Comparison of ENCODE assay signal across 12 mouse cellular contexts in the genomic region with DNA sequence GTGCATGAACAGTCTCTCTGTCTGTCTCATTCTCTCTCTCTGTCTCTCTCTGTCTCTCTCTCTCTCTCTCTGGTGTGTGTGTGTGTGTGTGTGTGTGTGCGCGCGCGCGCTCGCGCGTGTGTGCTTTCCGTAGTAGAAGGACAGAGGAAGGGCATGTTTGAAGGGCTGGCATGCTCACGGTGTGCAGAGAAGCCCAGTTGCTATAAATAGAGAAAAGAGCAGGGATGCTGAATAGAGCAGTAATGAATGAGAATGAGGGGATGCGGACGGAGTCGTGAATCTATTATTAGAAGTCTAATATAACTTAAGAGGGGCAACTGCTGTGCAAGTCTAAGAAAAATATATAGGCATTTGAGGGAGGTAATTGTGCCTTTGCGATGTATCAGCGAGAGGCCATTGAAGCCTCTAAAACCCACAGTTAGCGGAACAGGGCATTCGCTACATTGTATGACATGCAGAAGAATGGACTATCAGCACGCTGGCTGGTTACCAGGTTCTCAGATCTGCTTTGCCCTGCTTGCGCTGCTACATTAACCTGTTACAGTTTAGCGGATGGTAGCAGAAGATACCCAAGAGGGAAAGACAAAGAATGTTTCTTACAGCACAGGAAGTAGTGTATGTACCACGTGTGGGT. TPM values are rescaled to one million over a fixed set of nuclear protein-coding genes. Genes with fewer than 3 reads are reported as not detected.
DNase-seq lines count a peak whose midpoint lies in the region; ATAC-seq and TF ChIP-seq lines count a peak whose summit lies in the region.
"Had no signal": no experiment of that assay in that cellular context is flagged by ENCODE, and none has a peak within 500 bp of the region (broad histone marks: within the 10 kb centered on the region; RNA-seq: fewer than 3 reads in every experiment).

No protein-coding gene starts in this region.

- H3K27me3 ChIP-seq in hindbrain, embryonic 13.5 days = no peaks in the 10 kb centered on the region
- H3K27me3 ChIP-seq in hindbrain, embryonic 10.5 days (ENCODE audit: insufficient read depth, poor library complexity, severe bottlenecking) = no peaks in the 10 kb centered on the region
- no peaks in the 10 kb centered on the region for H3K27me3 ChIP-seq in hindbrain, embryonic 14.5 days (ENCODE audit: control insufficient read depth, insufficient read depth, low read length)
- H3K27me3 ChIP-seq: limb, embryonic 15.5 days had no signal

- no peak overlapping the region for H3K4me2 ChIP-seq in hindbrain, embryonic 13.5 days
- H3K4me2 ChIP-seq in hindbrain, embryonic 14.5 days (replicated peaks) = 0 out of 2 replicates have a peak overlapping the region, but pooled peaks have one; percentile 3
- H3K4me2 ChIP-seq: limb, embryonic 15.5 days had no signal

- ATAC-seq in hindbrain, embryonic 13.5 days (ENCODE audit: low FRiP score) = peak; percentile 52; the same call in 1 of the 2 replicates
- ATAC-seq in hindbrain, embryonic 14.5 days (ENCODE audit: low FRiP score) = 0 out of 2 replicates have a peak, but pooled peaks have one; percentile 38

- DNase-seq in cerebellum, postnatal 14 days = peak; percentile 48 to 59
- DNase-seq in cerebellum, adult 8-10 months = no peak
- DNase-seq in hindbrain, embryonic 10.5 days (ENCODE audit: low spot score) = no peak
- no peak for DNase-seq in hindbrain, embryonic 14.5 days (ENCODE audit: low spot score)
- no peak for DNase-seq in layer of hippocampus, postnatal 36 days
- no peak for DNase-seq in lung, postnatal 25 days (ENCODE audit: low spot score)
- DNase-seq: lung, postnatal 4 days; right cerebral cortex, adult 18-20 months; thymus, adult 2 months had no signal

- H3K4me1 ChIP-seq in hindbrain, embryonic 13.5 days (replicated peaks) = peaks cover 23% of the 10 kb centered on the region
- peaks cover 8% of the 10 kb centered on the region; the same call in 1 of the 2 replicates for H3K4me1 ChIP-seq in hindbrain, embryonic 10.5 days (replicated peaks)
- H3K4me1 ChIP-seq in hindbrain, embryonic 14.5 days (replicated peaks; ENCODE audit: control insufficient read depth, insufficient read depth, low read length) = peaks cover 17% of the 10 kb centered on the region
- peaks cover 5% of the 10 kb centered on the region for H3K4me1 ChIP-seq in olfactory bulb, adult 2 months (ENCODE audit: control insufficient read depth, insufficient read depth, low read length)

- WGBS in hindbrain, embryonic 13.5 days = 66% methylated on average over 21 of the region's 21 CpGs
- 88% methylated on average over 21 of the region's 21 CpGs for WGBS in hindbrain, embryonic 10.5 days
- WGBS in hindbrain, embryonic 14.5 days = 71% methylated on average over 21 of the region's 21 CpGs
- 33% methylated on average over 21 of the region's 21 CpGs for WGBS in olfactory bulb, adult 2 months

- no peak overlapping the region for H3K4me3 ChIP-seq in hindbrain, embryonic 13.5 days
- no peak overlapping the region for H3K4me3 ChIP-seq in hindbrain, embryonic 10.5 days
- H3K4me3 ChIP-seq in hindbrain, embryonic 14.5 days (replicated peaks; ENCODE audit: low read length) = no peak overlapping the region
- no peak overlapping the region for H3K4me3 ChIP-seq in olfactory bulb, adult 2 months (ENCODE audit: insufficient read depth, low read depth, low read length)
- H3K4me3 ChIP-seq: limb, embryonic 15.5 days had no signal

- H3K9ac ChIP-seq in hindbrain, embryonic 13.5 days = no peak overlapping the region
- H3K9ac ChIP-seq in hindbrain, embryonic 14.5 days = no peak overlapping the region
- H3K9ac ChIP-seq: limb, embryonic 15.5 days had no signal

- H3K36me3 ChIP-seq in hindbrain, embryonic 13.5 days = no peaks in the 10 kb centered on the region
- no peaks in the 10 kb centered on the region for H3K36me3 ChIP-seq in hindbrain, embryonic 10.5 days
- no peaks in the 10 kb centered on the region for H3K36me3 ChIP-seq in hindbrain, embryonic 14.5 days (replicated peaks; ENCODE audit: control insufficient read depth, insufficient read depth)
- H3K36me3 ChIP-seq: limb, embryonic 15.5 days had no signal

- TF ChIP-seq POLR2A in olfactory bulb, adult 2 months (IDR thresholded peaks at IDR 0.05; ENCODE audit: insufficient read depth, low read depth, low read length) = no peak

- TF ChIP-seq CTCF in olfactory bulb, adult 2 months (IDR thresholded peaks at IDR 0.05; ENCODE audit: insufficient read depth, low read depth, low read length) = no peak

- H3K27ac ChIP-seq in hindbrain, embryonic 13.5 days = peak overlapping the region; percentile 55
- H3K27ac ChIP-seq in hindbrain, embryonic 10.5 days = no peak overlapping the region
- H3K27ac ChIP-seq in hindbrain, embryonic 14.5 days = peak overlapping the region; percentile 21
- peak overlapping the region; percentile 59 for H3K27ac ChIP-seq in olfactory bulb, adult 2 months (ENCODE audit: insufficient read depth, low read depth, low read length)
- H3K27ac ChIP-seq: limb, embryonic 15.5 days had no signal

- no peaks in the 10 kb centered on the region for H3K9me3 ChIP-seq in hindbrain, embryonic 13.5 days
- peaks cover 6% of the 10 kb centered on the region; the same call in 1 of the 2 replicates for H3K9me3 ChIP-seq in hindbrain, embryonic 10.5 days
- H3K9me3 ChIP-seq in hindbrain, embryonic 14.5 days (ENCODE audit: control insufficient read depth, low read length) = no peaks in the 10 kb centered on the region
- H3K9me3 ChIP-seq: limb, embryonic 15.5 days had no signal

RNA-seq across cellular contexts. Expression of gene Wdr19, which starts 18.2 kb away (rescaled TPM):
- polyA plus RNA-seq in hindbrain, embryonic 13.5 days (2015; fragmentation: Nextera tagmentation; extraction: Ambion mirVana) = 12.2 and 12.3 TPM in 2 replicates
- 12.4 and 12.9 TPM in 2 replicates for polyA plus RNA-seq in hindbrain, embryonic 10.5 days (2016; fragmentation: Nextera tagmentation; extraction: Ambion mirVana)
- polyA plus RNA-seq in hindbrain, embryonic 14.5 days (2014; fragmentation: Nextera tagmentation; extraction: Ambion mirVana) = 14.5 and 15.7 TPM in 2 replicates
- not detected in 2 replicates for polyA plus RNA-seq in olfactory bulb, adult 2 months (2012; ENCODE audit: insufficient read depth, insufficient read length, low replicate concordance, missing spikeins)
- 10 to 100 TPM; 19.4 to 21.2 TPM for total RNA-seq in layer of hippocampus, postnatal 36 days (2021)

Comparison
In these comparisons a context has a peak if more than half of its experiments do, and no peak if none do; other contexts are left out.
1. DNase-seq: peak in cerebellum, postnatal 14 days (2 of 2); none in cerebellum, adult 8-10 months (single experiment), hindbrain, embryonic 10.5 days (single experiment), hindbrain, embryonic 14.5 days (single experiment), layer of hippocampus, postnatal 36 days (0 of 2) and lung, postnatal 25 days (single experiment).
2. RNA of gene Wdr19, which starts 18.2 kb away (polyA plus RNA-seq): 14.5 to 15.7 TPM in hindbrain, embryonic 14.5 days, 12.4 to 12.9 TPM in hindbrain, embryonic 10.5 days and 12.2 to 12.3 TPM in hindbrain, embryonic 13.5 days; not detected in olfactory bulb, adult 2 months; every median in the first group is over 10 times any median in the second.